Mouse (Mus musculus) right cerebral cortex, adult 2 months (tissue): ENCODE data around the gene Whamm.

Experiments
- DNase-seq, 2 experiments: peaks; one replicate each; pipeline ENCODE4 v3.0.0; 2021 to 2022; ENCODE audit warnings: low spot score in 2 of 2

Gene Whamm

GRCm38 (mm10) chr7:81596086-81596485 is 25.0 kb downstream of the Whamm start:
- DNase-seq: no peak

- DNase-seq: no peak
Measured at GRCm38 (mm10) chr7:81597660-81598059, 26.6 kb downstream of the Whamm start.

GRCm38 (mm10) chr7:81599379-81600280 is 28.6 kb downstream of the Whamm start:
- DNase-seq: peak; percentile 37 to 40

- DNase-seq: no peak
Measured at GRCm38 (mm10) chr7:81604991-81605390, 33.9 kb downstream of the Whamm start.

GRCm38 (mm10) chr7:81605489-81605888 is 34.4 kb downstream of the Whamm start:
- DNase-seq: no peak

- DNase-seq: no peak
Measured at GRCm38 (mm10) chr7:81606452-81606851, 35.4 kb downstream of the Whamm start.

GRCm38 (mm10) chr7:81610125-81610524 is 39.1 kb downstream of the Whamm start:
- DNase-seq: no peak

DNA sequence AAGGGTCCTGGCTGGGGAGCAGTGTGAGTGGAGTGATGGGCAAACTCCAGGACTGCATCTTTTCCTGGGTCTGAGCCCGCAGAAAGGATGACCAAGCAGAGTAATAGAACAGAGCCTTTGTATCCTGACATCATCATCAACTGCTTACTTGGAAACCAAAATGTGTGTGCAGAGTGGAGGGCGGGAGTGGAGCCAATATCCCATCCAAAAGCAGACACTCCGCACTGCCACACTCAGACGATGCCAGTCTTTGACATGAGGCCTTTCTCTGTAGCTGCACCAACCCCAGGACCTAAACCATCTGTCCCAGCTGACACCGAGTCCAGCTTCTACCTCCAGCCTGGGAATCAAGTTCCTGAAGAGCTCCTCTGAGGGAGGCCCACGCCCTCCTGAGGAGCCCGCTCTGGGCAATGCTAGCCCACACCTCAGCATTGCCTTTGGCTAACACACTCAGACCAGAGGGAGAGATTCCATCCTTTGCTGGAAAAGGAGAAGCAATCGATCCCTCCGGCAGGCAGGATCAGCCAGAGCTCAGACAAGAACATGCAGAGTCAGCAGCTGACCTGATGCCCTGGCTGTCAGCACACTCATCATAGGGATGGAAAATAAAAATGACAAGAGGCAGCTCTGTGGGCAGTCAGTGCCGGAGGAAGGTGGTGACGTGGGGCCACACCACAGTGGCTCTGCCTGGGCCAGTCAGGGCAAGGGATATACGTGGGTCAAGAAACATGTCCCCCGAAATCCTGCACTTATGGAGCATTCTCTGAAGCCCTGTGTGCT is 42.0 kb downstream of the Whamm start:
- no peak for DNase-seq

DNA sequence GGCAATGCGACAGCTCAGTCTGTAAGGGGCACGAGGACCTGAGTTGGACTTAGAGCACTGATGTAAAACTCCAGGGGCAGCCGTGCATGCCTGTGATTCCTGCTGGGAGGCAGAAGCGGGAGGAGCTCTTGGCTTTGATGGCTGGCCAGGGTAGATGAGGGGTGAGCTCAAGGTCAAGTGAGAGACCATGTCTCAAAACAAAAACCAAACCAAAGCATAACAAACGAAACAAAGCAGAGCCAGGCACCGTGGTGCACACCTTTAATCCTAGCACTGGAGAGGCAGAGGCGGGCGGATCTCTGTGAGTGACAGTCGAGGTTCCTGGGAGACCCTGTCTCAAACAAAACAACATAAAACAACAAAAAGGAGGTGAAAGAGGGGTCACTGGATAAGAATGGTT is 44.0 kb downstream of the Whamm start:
- no peak for DNase-seq

GRCm38 (mm10) chr7:81622793-81623192 is 51.7 kb downstream of the Whamm start:
- DNase-seq: no peak

GRCm38 (mm10) chr7:81623767-81624166 is 52.7 kb downstream of the Whamm start:
- DNase-seq: no peak

- DNase-seq: no peak
Measured at GRCm38 (mm10) chr7:81626460-81626859, 55.4 kb downstream of the Whamm start.

GRCm38 (mm10) chr7:81631261-81631660 is 60.2 kb downstream of the Whamm start:
- peak; percentile 38 to 55 for DNase-seq

DNA sequence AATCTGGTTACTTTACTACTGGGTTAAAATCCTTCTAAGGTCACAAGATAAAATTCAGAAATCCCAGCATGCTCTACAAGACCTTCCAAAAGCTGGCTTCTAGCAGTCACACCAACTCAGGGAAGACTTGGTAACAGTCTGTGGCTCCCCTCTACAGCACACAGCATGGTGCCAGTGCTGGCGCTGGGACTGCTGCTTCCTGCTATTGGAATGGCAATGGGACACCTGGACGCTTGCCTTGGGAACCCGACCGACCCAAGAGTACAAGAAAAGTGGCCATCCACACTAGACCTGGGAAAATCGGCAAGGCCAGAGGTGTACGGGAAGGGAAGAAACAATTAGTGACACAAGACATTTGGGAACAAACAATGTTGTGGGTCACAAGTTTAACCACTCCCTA is 61.5 kb downstream of the Whamm start:
- DNase-seq: no peak

GRCm38 (mm10) chr7:81641101-81641500 is 70.0 kb downstream of the Whamm start:
- no peak for DNase-seq

DNA sequence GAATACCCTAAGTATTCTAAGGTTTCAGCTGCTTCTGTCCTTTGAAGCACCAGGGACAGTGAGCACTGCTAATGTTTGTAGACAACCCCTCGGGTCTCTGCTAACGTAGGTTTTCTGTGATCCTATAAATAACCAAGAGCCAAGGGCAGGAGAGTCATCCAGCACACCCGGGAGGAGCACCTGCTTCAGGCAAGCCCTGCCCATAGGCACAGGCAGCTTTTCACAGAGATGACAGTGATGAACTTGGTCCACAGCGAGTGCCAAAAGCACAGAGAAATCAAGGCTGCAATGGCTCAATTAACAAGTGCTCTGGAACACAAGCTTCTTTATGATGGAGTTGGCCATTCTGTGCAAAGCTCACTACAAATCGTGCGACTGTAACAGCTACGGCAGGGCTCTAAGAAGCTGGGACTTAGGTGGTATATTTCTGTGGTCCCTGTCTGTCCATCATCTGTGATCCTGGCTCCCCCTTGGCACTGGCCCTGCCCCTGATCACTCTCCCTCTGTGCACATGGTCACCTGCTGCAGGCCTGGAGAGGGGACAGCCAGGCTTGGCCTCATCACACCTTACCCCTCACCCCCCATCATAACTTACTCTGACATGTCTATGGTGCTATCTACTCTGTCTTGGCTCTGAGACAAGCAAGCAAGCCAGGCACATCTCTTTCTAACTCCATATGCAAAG is 73.6 kb downstream of the Whamm start:
- DNase-seq: no peak
